Mouse (Mus musculus) limb, embryonic 14.5 days (tissue): ENCODE data around the gene Inhbe. TPM values are rescaled to one million over a fixed set of nuclear protein-coding genes. Genes with fewer than 3 reads are reported as not detected.

Experiments
- ATAC-seq: fragments of 200-750 bp; cut with Nextera tagmentation; 2 replicates; pipeline ENCODE4 v1.8.0; 2017; ENCODE audit warnings: low read depth, moderate number of reproducible peaks, moderate TSS enrichment; ENCODE audit not compliant: low FRiP score
- DNase-seq: peaks from one replicate; pipeline ENCODE4 v3.0.0-alpha.2; 2015; ENCODE audit warnings: low spot score
- H3K27ac ChIP-seq: fragments of 300-500 bp; sonication (generic); replicated peaks from 2 replicates; pipeline ENCODE4 v1.5.1; 2014; ENCODE audit warnings: low read depth, mild to moderate bottlenecking, low read length, moderate library complexity, mixed read lengths
- H3K27me3 ChIP-seq: fragments of 300-500 bp; sonication (generic); 2 replicates; pipeline ENCODE4 v1.6.1; 2014; ENCODE audit warnings: low read length, mixed read lengths; ENCODE audit not compliant: control insufficient read depth, insufficient read depth
- H3K36me3 ChIP-seq: fragments of 300-500 bp; sonication (generic); 2 replicates; pipeline ENCODE4 v1.6.1; 2014; ENCODE audit warnings: mild to moderate bottlenecking, low read length, moderate library complexity, mixed read lengths; ENCODE audit not compliant: control insufficient read depth, insufficient read depth
- H3K4me1 ChIP-seq: fragments of 300-500 bp; sonication (generic); 2 replicates; pipeline ENCODE4 v1.6.1; 2014; ENCODE audit warnings: antibody characterized with exemption, low read length, mixed read lengths; ENCODE audit not compliant: control insufficient read depth, insufficient read depth
- H3K4me2 ChIP-seq: fragments of 300-500 bp; sonication (generic); replicated peaks from 2 replicates; pipeline ENCODE4 v1.6.1; 2014; ENCODE audit warnings: low read depth, mild to moderate bottlenecking, low read length, moderate library complexity; ENCODE audit not compliant: severe bottlenecking
- H3K4me3 ChIP-seq: fragments of 300-500 bp; sonication (generic); replicated peaks from 2 replicates; pipeline ENCODE4 v1.5.1; 2014; ENCODE audit warnings: low read length
- H3K9ac ChIP-seq: fragments of 300-500 bp; sonication (generic); 2 replicates; pipeline ENCODE4 v1.6.1; 2014; ENCODE audit warnings: mild to moderate bottlenecking, low read depth, low read length, moderate library complexity; ENCODE audit not compliant: severe bottlenecking
- H3K9me3 ChIP-seq: fragments of 300-500 bp; sonication (generic); 2 replicates; pipeline ENCODE4 v1.6.1; 2016; ENCODE audit warnings: low read length; ENCODE audit not compliant: control insufficient read depth
- POLR2A ChIP-seq: fragments of 200-500 bp; IDR thresholded peaks from 2 replicates; pipeline ENCODE4 v1.8.0; 2012; ENCODE audit warnings: inconsistent platforms, mild to moderate bottlenecking, moderate library complexity, borderline replicate concordance; ENCODE audit not compliant: insufficient read depth, insufficient read length; ENCODE audit errors: extremely low read depth
- WGBS: fragments of 180-500 bp; shearing (Covaris S2); extraction: QIAGEN DNeasy Blood & Tissue Kit; methylation state at CpG from one replicate; pipeline ENCODE4 v1.1.7; 2014; 5-methylcytosine and 5-hydroxymethylcytosine counted together
- polyA plus RNA-seq, 2 experiments: library from polyadenylated mRNA; depleted of rRNA in 1 of 2; stranded (reverse) in 1 of 2; unstranded in 1 of 2; fragments of >200 nt; fragmentation: Nextera tagmentation in 1 of 2; extraction: Ambion mirVana in 1 of 2; gene quantifications; 2 replicates each; pipeline versions ENCODE4 v1.2.1 to v1.2.3; 2012 to 2014

The Inhbe gene
- polyA plus RNA-seq, 2 experiments, result not detected

- no peaks in the 10 kb centered on the region for H3K27me3 ChIP-seq
- no peak for TF ChIP-seq POLR2A
- H3K4me3 ChIP-seq, result no peak overlapping the region
- H3K9me3 ChIP-seq, result no peaks in the 10 kb centered on the region
- DNase-seq (no peak), ATAC-seq (no peak)
- H3K27ac ChIP-seq, result no peak overlapping the region
- no peak overlapping the region for H3K4me2 ChIP-seq
- peaks cover 94% of the 10 kb centered on the region for H3K36me3 ChIP-seq
- H3K9ac ChIP-seq, result no peak overlapping the region
- 94% methylated on average over 11 of the region's 11 CpGs for WGBS
- no peaks in the 10 kb centered on the region for H3K4me1 ChIP-seq
Observed at GRCm38 (mm10) chr10:127303136-127303535, 51.1 kb downstream of the Inhbe start.

- no peak for DNase-seq
- H3K9ac ChIP-seq, result no peak overlapping the region
- no peak for ATAC-seq
Observed at GRCm38 (mm10) chr10:127300361-127300760, 53.9 kb downstream of the Inhbe start.

More at GRCm38 (mm10) chr10:127300361-127300760, 53.9 kb downstream of the Inhbe start:
- H3K4me2 ChIP-seq, result no peak overlapping the region
- TF ChIP-seq POLR2A, result no peak
- no peaks in the 10 kb centered on the region for H3K9me3 ChIP-seq
- no peak overlapping the region for H3K4me3 ChIP-seq
- no peaks in the 10 kb centered on the region for H3K27me3 ChIP-seq
- WGBS, result 95% methylated on average over 6 of the region's 6 CpGs
- no peak overlapping the region for H3K27ac ChIP-seq
- no peaks in the 10 kb centered on the region for H3K4me1 ChIP-seq
- peaks cover 96% of the 10 kb centered on the region for H3K36me3 ChIP-seq

Other genes starting within 250 kb of the Inhbe start
- 60.6 and 61.0 TPM in 2 replicates for gene Os9, start 233.3 kb downstream of the Inhbe start, polyA plus RNA-seq (2012; rRNA removed)
- gene Os9, start 233.3 kb downstream of the Inhbe start, polyA plus RNA-seq (2014; fragmentation: Nextera tagmentation; extraction: Ambion mirVana), result 54.7 and 57.6 TPM in 2 replicates
- gene B4galnt1, start 189.2 kb downstream of the Inhbe start, polyA plus RNA-seq (2012; rRNA removed), result 12.1 and 15.0 TPM in 2 replicates
- gene B4galnt1, start 189.2 kb downstream of the Inhbe start, polyA plus RNA-seq (2014; fragmentation: Nextera tagmentation; extraction: Ambion mirVana), result 10.8 and 11.8 TPM in 2 replicates
- 2.9 and 3.7 TPM in 2 replicates for gene Slc26a10, start 173.8 kb downstream of the Inhbe start, polyA plus RNA-seq (2012; rRNA removed)
- 0.81 and 1.2 TPM in 2 replicates for gene Slc26a10, start 173.8 kb downstream of the Inhbe start, polyA plus RNA-seq (2014; fragmentation: Nextera tagmentation; extraction: Ambion mirVana)
- gene Arhgef25, start 164.3 kb downstream of the Inhbe start, polyA plus RNA-seq (2012; rRNA removed), result 228 and 246 TPM in 2 replicates
- 86.8 and 113 TPM in 2 replicates for gene Arhgef25, start 164.3 kb downstream of the Inhbe start, polyA plus RNA-seq (2014; fragmentation: Nextera tagmentation; extraction: Ambion mirVana)
- gene Dtx3, start 158.7 kb downstream of the Inhbe start, polyA plus RNA-seq (2012; rRNA removed), result 565 and 712 TPM in 2 replicates
- 157 and 184 TPM in 2 replicates for gene Dtx3, start 158.7 kb downstream of the Inhbe start, polyA plus RNA-seq (2014; fragmentation: Nextera tagmentation; extraction: Ambion mirVana)
- gene Pip4k2c, start 142.8 kb downstream of the Inhbe start, polyA plus RNA-seq (2012; rRNA removed), result 33.1 and 37.5 TPM in 2 replicates
- gene Pip4k2c, start 142.8 kb downstream of the Inhbe start, polyA plus RNA-seq (2014; fragmentation: Nextera tagmentation; extraction: Ambion mirVana), result 22.0 and 23.3 TPM in 2 replicates
- 9.4 and 9.7 TPM in 2 replicates for gene Kif5a, start 91.1 kb downstream of the Inhbe start, polyA plus RNA-seq (2012; rRNA removed)
- 2.8 and 3.5 TPM in 2 replicates for gene Kif5a, start 91.1 kb downstream of the Inhbe start, polyA plus RNA-seq (2014; fragmentation: Nextera tagmentation; extraction: Ambion mirVana)
- gene Dctn2, start 88.0 kb downstream of the Inhbe start, polyA plus RNA-seq (2012; rRNA removed), result 221 and 240 TPM in 2 replicates
- gene Dctn2, start 88.0 kb downstream of the Inhbe start, polyA plus RNA-seq (2014; fragmentation: Nextera tagmentation; extraction: Ambion mirVana), result 168 and 178 TPM in 2 replicates
- 68.1 and 86.6 TPM in 2 replicates for gene Mbd6, start 65.4 kb downstream of the Inhbe start, polyA plus RNA-seq (2012; rRNA removed)
- 19.9 and 20.7 TPM in 2 replicates for gene Mbd6, start 65.4 kb downstream of the Inhbe start, polyA plus RNA-seq (2014; fragmentation: Nextera tagmentation; extraction: Ambion mirVana)
- gene Mars, start 42.6 kb downstream of the Inhbe start, polyA plus RNA-seq (2012; rRNA removed), result 78.5 and 79.8 TPM in 2 replicates
- gene Mars, start 42.6 kb downstream of the Inhbe start, polyA plus RNA-seq (2014; fragmentation: Nextera tagmentation; extraction: Ambion mirVana), result 113 and 114 TPM in 2 replicates
- gene Arhgap9, start 32.4 kb downstream of the Inhbe start, polyA plus RNA-seq (2012; rRNA removed), result 5.5 and 5.8 TPM in 2 replicates
- gene Arhgap9, start 32.4 kb downstream of the Inhbe start, polyA plus RNA-seq (2014; fragmentation: Nextera tagmentation; extraction: Ambion mirVana), result 5.6 and 7.5 TPM in 2 replicates
- gene Gli1, start 12.4 kb downstream of the Inhbe start, polyA plus RNA-seq (2012; rRNA removed), result 118 and 157 TPM in 2 replicates
- gene Gli1, start 12.4 kb downstream of the Inhbe start, polyA plus RNA-seq (2014; fragmentation: Nextera tagmentation; extraction: Ambion mirVana), result 16.4 and 19.9 TPM in 2 replicates
- gene Inhbc, start 16.0 kb upstream of the Inhbe start, polyA plus RNA-seq (2012; rRNA removed), result not detected in 2 replicates
- gene Inhbc, start 16.0 kb upstream of the Inhbe start, polyA plus RNA-seq (2014; fragmentation: Nextera tagmentation; extraction: Ambion mirVana), result not detected in 2 replicates
- gene R3hdm2, start 25.9 kb upstream of the Inhbe start, polyA plus RNA-seq (2012; rRNA removed), result 58.0 and 85.5 TPM in 2 replicates
- 38.3 and 39.5 TPM in 2 replicates for gene R3hdm2, start 25.9 kb upstream of the Inhbe start, polyA plus RNA-seq (2014; fragmentation: Nextera tagmentation; extraction: Ambion mirVana)
- 33.3 and 43.2 TPM in 2 replicates for gene Stac3, start 147.3 kb upstream of the Inhbe start, polyA plus RNA-seq (2012; rRNA removed)
- gene Stac3, start 147.3 kb upstream of the Inhbe start, polyA plus RNA-seq (2014; fragmentation: Nextera tagmentation; extraction: Ambion mirVana), result 2.0 and 4.4 TPM in 2 replicates
- gene Ndufa4l2, start 160.6 kb upstream of the Inhbe start, polyA plus RNA-seq (2012; rRNA removed), result 31.7 and 36.9 TPM in 2 replicates
- 44.5 and 62.9 TPM in 2 replicates for gene Ndufa4l2, start 160.6 kb upstream of the Inhbe start, polyA plus RNA-seq (2014; fragmentation: Nextera tagmentation; extraction: Ambion mirVana)
- gene Shmt2, start 168.0 kb upstream of the Inhbe start, polyA plus RNA-seq (2012; rRNA removed), result 146 and 178 TPM in 2 replicates
- gene Shmt2, start 168.0 kb upstream of the Inhbe start, polyA plus RNA-seq (2014; fragmentation: Nextera tagmentation; extraction: Ambion mirVana), result 89.4 and 94.6 TPM in 2 replicates
- gene Nxph4, start 180.1 kb upstream of the Inhbe start, polyA plus RNA-seq (2012; rRNA removed), result 7.2 and 9.6 TPM in 2 replicates
- gene Nxph4, start 180.1 kb upstream of the Inhbe start, polyA plus RNA-seq (2014; fragmentation: Nextera tagmentation; extraction: Ambion mirVana), result 17.5 and 19.9 TPM in 2 replicates